Mouse (Mus musculus): Measurements from ENCODE around the gene Zcchc14. TPM values are rescaled to one million over a fixed set of nuclear protein-coding genes. Genes with fewer than 3 reads are reported as not detected.

Gene Zcchc14
- total RNA-seq, 2 experiments from 2014 or later: not detected

- peak; percentile 55 for ATAC-seq (replicated peaks; ENCODE audit: low FRiP score, poor library complexity, severe bottlenecking)
Measured at GRCm38 (mm10) chr8:121591178-121592066, 61.3 kb downstream of the Zcchc14 start.

- peak; percentile 45 for ATAC-seq (replicated peaks; ENCODE audit: low FRiP score, poor library complexity, severe bottlenecking)
Measured at GRCm38 (mm10) chr8:121590203-121591177, 62.2 kb downstream of the Zcchc14 start, which contains the start of gene Map1lc3b. TSS of gene Map1lc3b (plus strand) at chr8:121590361.

GRCm38 (mm10) chr8:121589205-121589726 lies 63.4 kb downstream of the Zcchc14 start:
- no peak; the same call in 1 of the 2 replicates for ATAC-seq (replicated peaks; ENCODE audit: low FRiP score, poor library complexity, severe bottlenecking)

GRCm38 (mm10) chr8:121588750-121589149 lies 64.0 kb downstream of the Zcchc14 start:
- peak; percentile 64 for ATAC-seq (replicated peaks; ENCODE audit: low FRiP score, poor library complexity, severe bottlenecking)

GRCm38 (mm10) chr8:121585159-121585825 lies 67.4 kb downstream of the Zcchc14 start:
- peak; percentile 85 for ATAC-seq (replicated peaks; ENCODE audit: low FRiP score, poor library complexity, severe bottlenecking)

- ATAC-seq (replicated peaks; ENCODE audit: low FRiP score, poor library complexity, severe bottlenecking): no peak
Measured at GRCm38 (mm10) chr8:121584730-121585129, 68.0 kb downstream of the Zcchc14 start.

- ATAC-seq (replicated peaks; ENCODE audit: low FRiP score, poor library complexity, severe bottlenecking): no peak
Measured at GRCm38 (mm10) chr8:121583653-121584052, 69.0 kb downstream of the Zcchc14 start.

GRCm38 (mm10) chr8:121580465-121580864 lies 72.2 kb downstream of the Zcchc14 start:
- ATAC-seq (replicated peaks; ENCODE audit: low FRiP score, poor library complexity, severe bottlenecking): no peak

- peak; percentile 62 for ATAC-seq (replicated peaks; ENCODE audit: low FRiP score, poor library complexity, severe bottlenecking)
Measured at GRCm38 (mm10) chr8:121578676-121579451, 73.8 kb downstream of the Zcchc14 start, which contains the start of gene Fbxo31. TSS of gene Fbxo31 (minus strand) at chr8:121578806.

GRCm38 (mm10) chr8:121577751-121578675 lies 74.7 kb downstream of the Zcchc14 start:
- peak; percentile 35 for ATAC-seq (replicated peaks; ENCODE audit: low FRiP score, poor library complexity, severe bottlenecking)

GRCm38 (mm10) chr8:121575661-121576060 lies 77.0 kb downstream of the Zcchc14 start:
- ATAC-seq (replicated peaks; ENCODE audit: low FRiP score, poor library complexity, severe bottlenecking): no peak

GRCm38 (mm10) chr8:121573275-121573674 lies 79.4 kb downstream of the Zcchc14 start:
- peak; percentile 92 for ATAC-seq (replicated peaks; ENCODE audit: low FRiP score, poor library complexity, severe bottlenecking)

GRCm38 (mm10) chr8:121572121-121572520 lies 80.6 kb downstream of the Zcchc14 start:
- ATAC-seq (replicated peaks; ENCODE audit: low FRiP score, poor library complexity, severe bottlenecking): no peak

GRCm38 (mm10) chr8:121570801-121571200 lies 81.9 kb downstream of the Zcchc14 start:
- ATAC-seq (replicated peaks; ENCODE audit: low FRiP score, poor library complexity, severe bottlenecking): no peak

GRCm38 (mm10) chr8:121570335-121570734 lies 82.4 kb downstream of the Zcchc14 start:
- ATAC-seq (replicated peaks; ENCODE audit: low FRiP score, poor library complexity, severe bottlenecking): no peak

GRCm38 (mm10) chr8:121568321-121568720 lies 84.4 kb downstream of the Zcchc14 start:
- ATAC-seq (replicated peaks; ENCODE audit: low FRiP score, poor library complexity, severe bottlenecking): no peak

- no peak for ATAC-seq (replicated peaks; ENCODE audit: low FRiP score, poor library complexity, severe bottlenecking)
Measured at GRCm38 (mm10) chr8:121563701-121564100, 89.0 kb downstream of the Zcchc14 start.

- no peak for ATAC-seq (replicated peaks; ENCODE audit: low FRiP score, poor library complexity, severe bottlenecking)
Measured at GRCm38 (mm10) chr8:121562941-121563351, 89.8 kb downstream of the Zcchc14 start.
